Mouse (Mus musculus) liver, embryonic 13.5 days (tissue): Measurements from ENCODE around the gene Tbc1d1. TPM values are rescaled to one million over a fixed set of nuclear protein-coding genes. Genes with fewer than 3 reads are reported as not detected.

Experiments
- ATAC-seq: fragments of 200-750 bp; cut with Nextera tagmentation; 2 replicates; pipeline ENCODE4 v1.8.0; 2017; ENCODE audit warnings: low read depth, mild to moderate bottlenecking, moderate number of reproducible peaks, moderate library complexity
- DNase-seq: peaks from one replicate; pipeline ENCODE4 v3.0.0; 2022
- H3K27ac ChIP-seq: fragments of 300-500 bp; sonication (generic); 2 replicates; pipeline ENCODE4 v1.5.1; 2015; ENCODE audit warnings: moderate library complexity, mild to moderate bottlenecking, inconsistent platforms
- H3K27me3 ChIP-seq: fragments of 300-500 bp; sonication (generic); 2 replicates; pipeline ENCODE4 v1.6.1; 2015; ENCODE audit warnings: mild to moderate bottlenecking, inconsistent platforms
- H3K36me3 ChIP-seq: fragments of 300-500 bp; sonication (generic); 2 replicates; pipeline ENCODE4 v1.6.1; 2015; ENCODE audit warnings: mild to moderate bottlenecking, inconsistent platforms
- H3K4me1 ChIP-seq: fragments of 300-500 bp; sonication (generic); replicated peaks from 2 replicates; pipeline ENCODE4 v1.6.1; 2015; ENCODE audit warnings: inconsistent platforms
- H3K4me2 ChIP-seq: fragments of 300-500 bp; sonication (generic); 2 replicates; pipeline ENCODE4 v1.6.1; 2015; ENCODE audit warnings: inconsistent platforms, mild to moderate bottlenecking, moderate library complexity
- H3K4me3 ChIP-seq: fragments of 300-500 bp; sonication (generic); replicated peaks from 2 replicates; pipeline ENCODE4 v1.5.1; 2015; ENCODE audit warnings: mild to moderate bottlenecking, inconsistent platforms
- H3K9ac ChIP-seq: fragments of 300-500 bp; sonication (generic); 2 replicates; pipeline ENCODE4 v1.6.1; 2015; ENCODE audit warnings: mild to moderate bottlenecking, inconsistent platforms
- H3K9me3 ChIP-seq: fragments of 300-500 bp; sonication (generic); replicated peaks from 2 replicates; pipeline ENCODE4 v1.6.1; 2016; ENCODE audit warnings: inconsistent platforms
- WGBS: fragments of 180-500 bp; shearing (Covaris S2); methylation state at CpG from one replicate; pipeline ENCODE4 v1.1.7; 2015; ENCODE audit not compliant: insufficient replicate concordance; 5-methylcytosine and 5-hydroxymethylcytosine counted together
- polyA plus RNA-seq: library from polyadenylated mRNA; unstranded; fragments of >200 nt; fragmentation: Nextera tagmentation; extraction: Ambion mirVana; gene quantifications from 2 replicates; pipeline ENCODE4 v1.2.1, GENCODE M21; 2015

Gene Tbc1d1
- polyA plus RNA-seq, 1 experiment from 2014 or later: 7.0 TPM

DNA sequence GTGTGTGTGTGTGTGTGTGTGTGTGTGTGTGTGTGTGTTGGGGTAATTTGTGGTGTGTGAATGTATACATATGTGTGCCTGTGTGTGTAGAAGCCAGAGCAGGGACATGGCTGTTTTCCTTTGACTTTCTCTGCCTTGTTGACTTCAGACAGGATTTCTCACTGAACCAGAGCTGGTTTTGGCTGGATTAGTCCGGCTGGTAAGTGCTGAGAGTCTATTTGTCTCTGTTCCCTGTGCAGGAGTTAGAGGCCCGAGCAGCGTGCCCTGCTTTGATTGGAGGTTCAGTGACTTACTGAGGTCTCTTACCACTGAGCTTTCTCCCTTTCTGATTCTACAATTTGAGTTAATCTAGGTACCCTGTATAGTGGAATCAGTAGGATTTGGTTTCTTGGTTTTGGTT, 109.8 kb downstream of the Tbc1d1 start:
- H3K4me2 ChIP-seq: no peak overlapping the region
- 0 out of 2 replicates have a peak, but pooled peaks cover 3% of the 10 kb centered on the region for H3K4me1 ChIP-seq
- H3K9ac ChIP-seq: no peak overlapping the region
- 84% methylated on average over 3 of the region's 3 CpGs for WGBS
- no peak overlapping the region for H3K4me3 ChIP-seq
- ATAC-seq: no peak
- H3K27ac ChIP-seq: no peak overlapping the region
- no peaks in the 10 kb centered on the region for H3K27me3 ChIP-seq
- DNase-seq: no peak
- peaks cover 2% of the 10 kb centered on the region; the same call in 1 of the 2 replicates for H3K36me3 ChIP-seq
- no peaks in the 10 kb centered on the region for H3K9me3 ChIP-seq

DNA sequence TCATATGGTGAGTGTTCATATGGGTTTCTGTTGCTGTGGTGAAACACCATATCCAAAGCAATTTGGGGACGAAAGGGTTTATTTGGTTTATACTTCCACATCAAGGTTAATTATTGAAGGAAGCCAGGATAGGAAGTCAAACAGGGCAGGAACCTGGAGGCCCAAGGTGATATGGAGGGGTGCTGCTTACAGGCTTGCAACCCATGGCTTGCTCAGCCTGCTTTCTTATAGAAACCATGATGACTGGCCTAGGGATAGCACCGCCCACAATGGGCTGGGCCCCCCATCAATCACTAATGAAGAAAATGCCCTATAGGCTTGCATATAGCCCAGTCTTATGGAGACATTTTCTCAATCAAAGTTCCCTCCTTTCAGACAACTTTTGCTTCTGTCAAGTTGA, 110.4 kb downstream of the Tbc1d1 start:
- 82% methylated on average over 2 of the region's 2 CpGs for WGBS
- Histone ChIP-seq H3K9me3 (no peaks in the 10 kb centered on the region), H3K4me1 (0 out of 2 replicates have a peak, but pooled peaks cover 3% of the 10 kb centered on the region), H3K4me3 (no peak overlapping the region), H3K27me3 (no peaks in the 10 kb centered on the region), H3K36me3 (peaks cover 8% of the 10 kb centered on the region), H3K4me2 (no peak overlapping the region), H3K27ac (no peak overlapping the region), H3K9ac (no peak overlapping the region)
- DNase-seq: no peak
- no peak for ATAC-seq

GRCm38 (mm10) chr5:64267279-64267678, 111.2 kb downstream of the Tbc1d1 start:
- no peak for ATAC-seq
- Histone ChIP-seq H3K27ac (no peak overlapping the region), H3K9me3 (no peaks in the 10 kb centered on the region), H3K27me3 (no peaks in the 10 kb centered on the region), H3K4me3 (no peak overlapping the region), H3K4me1 (0 out of 2 replicates have a peak, but pooled peaks cover 3% of the 10 kb centered on the region), H3K36me3 (peaks cover 16% of the 10 kb centered on the region), H3K4me2 (no peak overlapping the region), H3K9ac (no peak overlapping the region)
- 53% methylated on average over 9 of the region's 9 CpGs for WGBS
- DNase-seq: no peak

DNA sequence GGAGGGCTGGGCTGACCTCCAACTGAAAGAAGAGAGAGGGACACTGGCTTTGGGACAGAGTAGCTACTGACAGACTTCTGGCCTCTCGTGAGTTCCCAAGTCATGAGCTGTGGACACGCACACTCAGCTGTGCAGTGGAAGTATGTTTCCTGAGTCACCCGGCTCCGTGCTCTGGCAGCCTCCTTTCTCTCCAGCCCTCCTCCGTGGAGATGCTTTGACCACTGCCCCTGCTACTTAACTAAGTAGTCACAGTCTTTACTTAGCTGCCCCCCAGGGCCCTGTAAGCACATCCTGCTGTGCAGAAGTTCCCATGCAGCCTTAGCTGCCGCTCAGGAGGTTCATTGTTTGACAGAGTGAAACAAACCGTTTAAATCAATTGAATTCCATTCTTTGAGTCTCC, 113.6 kb downstream of the Tbc1d1 start:
- ATAC-seq: no peak
- Histone ChIP-seq H3K4me1 (0 out of 2 replicates have a peak, but pooled peaks cover 3% of the 10 kb centered on the region), H3K27ac (no peak overlapping the region), H3K27me3 (no peaks in the 10 kb centered on the region), H3K9ac (no peak overlapping the region), H3K4me2 (no peak overlapping the region), H3K36me3 (peaks cover 16% of the 10 kb centered on the region), H3K4me3 (no peak overlapping the region), H3K9me3 (no peaks in the 10 kb centered on the region)
- WGBS: 63% methylated on average over 7 of the region's 7 CpGs
- DNase-seq: no peak

- H3K9ac ChIP-seq: no peak overlapping the region
- 0 out of 2 replicates have a peak, but pooled peaks cover 3% of the 10 kb centered on the region for H3K4me1 ChIP-seq
- no peak overlapping the region for H3K4me2 ChIP-seq
- WGBS: 81% methylated on average over 1 of the region's 1 CpGs
- H3K36me3 ChIP-seq: peaks cover 38% of the 10 kb centered on the region
- no peak overlapping the region for H3K27ac ChIP-seq
- no peak overlapping the region for H3K4me3 ChIP-seq
- DNase-seq (no peak), ATAC-seq (no peak)
- no peaks in the 10 kb centered on the region for H3K9me3 ChIP-seq
- no peaks in the 10 kb centered on the region for H3K27me3 ChIP-seq
Observed at GRCm38 (mm10) chr5:64273517-64273916, 117.4 kb downstream of the Tbc1d1 start.

- 85% methylated on average over 9 of the region's 9 CpGs for WGBS
- H3K4me1 ChIP-seq: 0 out of 2 replicates have a peak, but pooled peaks cover 3% of the 10 kb centered on the region
- H3K4me2 ChIP-seq: no peak overlapping the region
- H3K9ac ChIP-seq: no peak overlapping the region
- no peaks in the 10 kb centered on the region for H3K9me3 ChIP-seq
- H3K4me3 ChIP-seq: no peak overlapping the region
- DNase-seq (no peak), ATAC-seq (no peak)
- peaks cover 43% of the 10 kb centered on the region for H3K36me3 ChIP-seq
- no peaks in the 10 kb centered on the region for H3K27me3 ChIP-seq
- no peak overlapping the region for H3K27ac ChIP-seq
Observed at GRCm38 (mm10) chr5:64274296-64274695, 118.2 kb downstream of the Tbc1d1 start.

GRCm38 (mm10) chr5:64274738-64275451, 118.8 kb downstream of the Tbc1d1 start:
- 43% methylated on average over 17 of the region's 17 CpGs for WGBS
- no peaks in the 10 kb centered on the region for H3K9me3 ChIP-seq
- no peak overlapping the region for H3K9ac ChIP-seq
- no peaks in the 10 kb centered on the region for H3K27me3 ChIP-seq
- no peak for DNase-seq
- H3K4me3 ChIP-seq: no peak overlapping the region
- 0 out of 2 replicates have a peak, but pooled peaks cover 3% of the 10 kb centered on the region for H3K4me1 ChIP-seq
- ATAC-seq: no peak
- H3K36me3 ChIP-seq: peaks cover 47% of the 10 kb centered on the region
- no peak overlapping the region for H3K27ac ChIP-seq
- H3K4me2 ChIP-seq: no peak overlapping the region

GRCm38 (mm10) chr5:64277646-64278191, 121.6 kb downstream of the Tbc1d1 start:
- ATAC-seq (no peak), DNase-seq (no peak)
- 81% methylated on average over 7 of the region's 7 CpGs for WGBS
- Histone ChIP-seq H3K4me3 (no peak overlapping the region), H3K4me1 (0 out of 2 replicates have a peak, but pooled peaks cover 3% of the 10 kb centered on the region), H3K36me3 (peaks cover 55% of the 10 kb centered on the region), H3K9me3 (no peaks in the 10 kb centered on the region), H3K9ac (no peak overlapping the region), H3K27me3 (no peaks in the 10 kb centered on the region), H3K4me2 (no peak overlapping the region), H3K27ac (no peak overlapping the region)

- ATAC-seq: no peak
- Histone ChIP-seq H3K36me3 (peaks cover 65% of the 10 kb centered on the region), H3K4me3 (no peak overlapping the region), H3K9ac (no peak overlapping the region), H3K4me2 (no peak overlapping the region), H3K9me3 (no peaks in the 10 kb centered on the region), H3K27ac (no peak overlapping the region), H3K4me1 (0 out of 2 replicates have a peak, but pooled peaks cover 5% of the 10 kb centered on the region), H3K27me3 (no peaks in the 10 kb centered on the region)
- WGBS: 53% methylated on average over 7 of the region's 7 CpGs
- DNase-seq: no peak
Observed at GRCm38 (mm10) chr5:64279668-64280067, 123.6 kb downstream of the Tbc1d1 start.

GRCm38 (mm10) chr5:64280191-64280590, 124.1 kb downstream of the Tbc1d1 start:
- ATAC-seq (no peak), DNase-seq (no peak)
- H3K4me1 ChIP-seq: 0 out of 2 replicates have a peak, but pooled peaks cover 5% of the 10 kb centered on the region
- peaks cover 65% of the 10 kb centered on the region for H3K36me3 ChIP-seq
- H3K27ac ChIP-seq: no peak overlapping the region
- H3K9me3 ChIP-seq: no peaks in the 10 kb centered on the region
- H3K4me3 ChIP-seq: no peak overlapping the region
- no peak overlapping the region for H3K4me2 ChIP-seq
- no peak overlapping the region for H3K9ac ChIP-seq
- no peaks in the 10 kb centered on the region for H3K27me3 ChIP-seq
- WGBS: 89% methylated on average over 8 of the region's 8 CpGs

GRCm38 (mm10) chr5:64280613-64281012, 124.5 kb downstream of the Tbc1d1 start:
- Histone ChIP-seq H3K9me3 (no peaks in the 10 kb centered on the region), H3K9ac (no peak overlapping the region), H3K27me3 (no peaks in the 10 kb centered on the region), H3K27ac (no peak overlapping the region), H3K4me1 (0 out of 2 replicates have a peak, but pooled peaks cover 2% of the 10 kb centered on the region), H3K36me3 (peaks cover 62% of the 10 kb centered on the region), H3K4me2 (no peak overlapping the region), H3K4me3 (no peak overlapping the region)
- ATAC-seq (no peak), DNase-seq (no peak)
- 58% methylated on average over 4 of the region's 4 CpGs for WGBS
